Mouse (Mus musculus) limb, embryonic 14.5 days (tissue): ENCODE data around the gene Tmem132c. TPM values are rescaled to one million over a fixed set of nuclear protein-coding genes. Genes with fewer than 3 reads are reported as not detected.

Experiments used
- ATAC-seq: fragments of 200-750 bp; cut with Nextera tagmentation; 2 replicates; pipeline ENCODE4 v1.8.0; 2017; ENCODE audit warnings: low read depth, moderate number of reproducible peaks, moderate TSS enrichment; ENCODE audit not compliant: low FRiP score
- DNase-seq: peaks from one replicate; pipeline ENCODE4 v3.0.0-alpha.2; 2015; ENCODE audit warnings: low spot score
- H3K27ac ChIP-seq: fragments of 300-500 bp; sonication (generic); replicated peaks from 2 replicates; pipeline ENCODE4 v1.5.1; 2014; ENCODE audit warnings: low read depth, mild to moderate bottlenecking, low read length, moderate library complexity, mixed read lengths
- H3K27me3 ChIP-seq: fragments of 300-500 bp; sonication (generic); 2 replicates; pipeline ENCODE4 v1.6.1; 2014; ENCODE audit warnings: low read length, mixed read lengths; ENCODE audit not compliant: control insufficient read depth, insufficient read depth
- H3K36me3 ChIP-seq: fragments of 300-500 bp; sonication (generic); 2 replicates; pipeline ENCODE4 v1.6.1; 2014; ENCODE audit warnings: mild to moderate bottlenecking, low read length, moderate library complexity, mixed read lengths; ENCODE audit not compliant: control insufficient read depth, insufficient read depth
- H3K4me1 ChIP-seq: fragments of 300-500 bp; sonication (generic); 2 replicates; pipeline ENCODE4 v1.6.1; 2014; ENCODE audit warnings: antibody characterized with exemption, low read length, mixed read lengths; ENCODE audit not compliant: control insufficient read depth, insufficient read depth
- H3K4me2 ChIP-seq: fragments of 300-500 bp; sonication (generic); replicated peaks from 2 replicates; pipeline ENCODE4 v1.6.1; 2014; ENCODE audit warnings: low read depth, mild to moderate bottlenecking, low read length, moderate library complexity; ENCODE audit not compliant: severe bottlenecking
- H3K4me3 ChIP-seq: fragments of 300-500 bp; sonication (generic); replicated peaks from 2 replicates; pipeline ENCODE4 v1.5.1; 2014; ENCODE audit warnings: low read length
- H3K9ac ChIP-seq: fragments of 300-500 bp; sonication (generic); 2 replicates; pipeline ENCODE4 v1.6.1; 2014; ENCODE audit warnings: mild to moderate bottlenecking, low read depth, low read length, moderate library complexity; ENCODE audit not compliant: severe bottlenecking
- H3K9me3 ChIP-seq: fragments of 300-500 bp; sonication (generic); 2 replicates; pipeline ENCODE4 v1.6.1; 2016; ENCODE audit warnings: low read length; ENCODE audit not compliant: control insufficient read depth
- POLR2A ChIP-seq: fragments of 200-500 bp; IDR thresholded peaks from 2 replicates; pipeline ENCODE4 v1.8.0; 2012; ENCODE audit warnings: inconsistent platforms, mild to moderate bottlenecking, moderate library complexity, borderline replicate concordance; ENCODE audit not compliant: insufficient read depth, insufficient read length; ENCODE audit errors: extremely low read depth
- WGBS: fragments of 180-500 bp; shearing (Covaris S2); extraction: QIAGEN DNeasy Blood & Tissue Kit; methylation state at CpG from one replicate; pipeline ENCODE4 v1.1.7; 2014; 5-methylcytosine and 5-hydroxymethylcytosine counted together
- polyA plus RNA-seq, 2 experiments: library from polyadenylated mRNA; depleted of rRNA in 1 of 2; stranded (reverse) in 1 of 2; unstranded in 1 of 2; fragments of >200 nt; fragmentation: Nextera tagmentation in 1 of 2; extraction: Ambion mirVana in 1 of 2; gene quantifications; 2 replicates each; pipeline versions ENCODE4 v1.2.1 to v1.2.3; 2012 to 2014

Tmem132c gene
- polyA plus RNA-seq, 2 experiments: 27.2 to 33.2 TPM

DNA sequence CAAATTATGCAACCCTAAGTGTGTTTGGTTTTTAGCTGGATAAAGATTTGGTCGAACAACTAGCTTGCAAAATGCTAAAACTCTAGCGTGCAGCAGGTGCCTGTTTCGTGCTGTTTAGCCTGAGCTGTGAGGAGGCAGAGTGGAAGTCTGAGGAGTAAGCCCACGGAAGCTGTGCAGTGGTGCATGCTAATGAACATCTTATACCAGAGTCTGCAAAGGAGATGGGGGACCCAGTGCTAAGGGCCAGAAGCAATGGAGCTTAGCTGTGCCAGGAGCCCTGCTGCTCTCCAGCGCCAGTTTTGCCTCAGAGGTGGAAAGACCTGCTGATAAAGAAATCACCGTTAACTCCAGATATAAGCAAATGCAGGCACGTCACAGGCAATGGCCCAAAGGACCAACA, 212.5 kb downstream of the Tmem132c start:
- WGBS: 85% methylated on average over 7 of the region's 7 CpGs
- Histone ChIP-seq H3K36me3 (no peaks in the 10 kb centered on the region), H3K4me2 (no peak overlapping the region), H3K9me3 (no peaks in the 10 kb centered on the region), H3K27ac (no peak overlapping the region), H3K27me3 (no peaks in the 10 kb centered on the region), H3K4me3 (no peak overlapping the region), H3K4me1 (no peaks in the 10 kb centered on the region), H3K9ac (no peak overlapping the region)
- no peak for TF ChIP-seq POLR2A
- DNase-seq (no peak), ATAC-seq (no peak)

DNA sequence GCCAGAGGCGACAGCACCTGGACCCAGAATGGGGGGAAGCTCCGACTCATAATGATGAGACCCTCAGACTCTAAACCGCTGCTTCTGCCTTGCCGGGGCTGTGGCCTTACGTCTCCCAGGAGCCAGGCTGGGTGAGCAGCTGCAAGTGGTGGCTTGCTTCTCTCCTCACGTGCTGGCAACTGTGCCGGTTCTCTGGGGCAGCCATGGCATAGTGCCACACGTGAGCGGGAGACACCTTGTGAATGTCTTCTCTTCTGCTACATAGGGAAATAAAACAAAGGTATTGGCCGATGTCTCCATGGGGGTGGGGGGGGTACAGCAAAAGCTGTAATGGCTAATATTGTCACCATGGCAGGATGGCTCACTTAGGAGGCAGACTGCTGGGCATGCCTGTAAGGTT, 214.5 kb downstream of the Tmem132c start:
- H3K27ac ChIP-seq: no peak overlapping the region
- 91% methylated on average over 10 of the region's 10 CpGs for WGBS
- no peak for TF ChIP-seq POLR2A
- no peaks in the 10 kb centered on the region for H3K9me3 ChIP-seq
- DNase-seq: no peak
- no peak for ATAC-seq
- no peaks in the 10 kb centered on the region for H3K27me3 ChIP-seq
- no peak overlapping the region for H3K4me3 ChIP-seq
- H3K4me2 ChIP-seq: no peak overlapping the region
- H3K36me3 ChIP-seq: no peaks in the 10 kb centered on the region
- H3K9ac ChIP-seq: no peak overlapping the region
- no peaks in the 10 kb centered on the region for H3K4me1 ChIP-seq

DNA sequence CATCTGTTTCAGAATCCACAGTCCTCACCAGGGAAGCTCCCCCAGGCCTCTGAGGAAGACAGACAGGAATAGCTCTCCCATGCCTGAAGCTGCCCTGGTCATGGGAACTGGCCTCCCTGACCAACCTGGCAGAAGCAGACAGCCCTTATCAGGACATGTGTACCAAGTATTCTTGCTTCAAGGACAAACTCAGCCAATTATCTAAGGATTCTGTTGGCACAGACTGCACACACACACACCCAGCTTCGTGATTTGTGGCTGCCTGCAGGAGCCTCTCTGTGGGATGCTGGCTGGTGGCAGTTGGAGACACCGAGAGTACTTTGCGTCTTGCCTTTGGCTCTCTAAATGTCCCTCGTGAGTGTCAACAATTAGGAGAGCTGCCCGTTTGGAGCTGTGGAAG, 226.5 kb downstream of the Tmem132c start:
- ATAC-seq: no peak

DNA sequence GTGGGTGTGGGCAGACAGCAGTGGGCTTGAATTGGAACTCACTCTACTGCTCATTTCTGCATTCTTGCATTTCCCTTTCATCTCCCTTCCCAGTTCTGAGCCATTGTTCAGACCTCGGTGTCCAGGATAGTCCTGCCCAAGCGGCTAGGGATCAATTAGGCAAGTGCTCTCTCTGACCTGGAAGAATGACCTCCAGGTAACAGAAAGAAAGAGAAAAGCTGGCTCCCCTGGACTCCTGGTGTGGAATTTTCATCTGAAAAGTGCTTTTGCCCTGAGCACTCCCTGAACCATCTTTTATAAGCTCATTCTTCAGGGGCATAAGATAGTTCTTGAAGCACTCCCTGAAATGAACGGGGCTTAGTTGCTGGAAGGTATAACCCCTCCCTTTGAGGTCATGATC, 228.7 kb downstream of the Tmem132c start:
- Histone ChIP-seq H3K4me3 (no peak overlapping the region), H3K9ac (no peak overlapping the region), H3K36me3 (no peaks in the 10 kb centered on the region), H3K27me3 (no peaks in the 10 kb centered on the region), H3K4me1 (no peaks in the 10 kb centered on the region; the same call in 1 of the 2 replicates), H3K4me2 (no peak overlapping the region), H3K9me3 (no peaks in the 10 kb centered on the region), H3K27ac (no peak overlapping the region)
- 27% methylated on average over 3 of the region's 3 CpGs for WGBS
- no peak for DNase-seq
- no peak for TF ChIP-seq POLR2A
- no peak for ATAC-seq

More for the DNA sequence above, 226.5 kb downstream of the Tmem132c start:
- H3K27ac ChIP-seq: no peak overlapping the region
- no peaks in the 10 kb centered on the region; the same call in 1 of the 2 replicates for H3K4me1 ChIP-seq
- H3K27me3 ChIP-seq: no peaks in the 10 kb centered on the region
- no peak for TF ChIP-seq POLR2A
- no peak overlapping the region for H3K4me2 ChIP-seq
- WGBS: 12% methylated on average over 5 of the region's 5 CpGs
- DNase-seq: no peak
- H3K4me3 ChIP-seq: no peak overlapping the region
- H3K9me3 ChIP-seq: no peaks in the 10 kb centered on the region
- no peaks in the 10 kb centered on the region for H3K36me3 ChIP-seq
- no peak overlapping the region for H3K9ac ChIP-seq

DNA sequence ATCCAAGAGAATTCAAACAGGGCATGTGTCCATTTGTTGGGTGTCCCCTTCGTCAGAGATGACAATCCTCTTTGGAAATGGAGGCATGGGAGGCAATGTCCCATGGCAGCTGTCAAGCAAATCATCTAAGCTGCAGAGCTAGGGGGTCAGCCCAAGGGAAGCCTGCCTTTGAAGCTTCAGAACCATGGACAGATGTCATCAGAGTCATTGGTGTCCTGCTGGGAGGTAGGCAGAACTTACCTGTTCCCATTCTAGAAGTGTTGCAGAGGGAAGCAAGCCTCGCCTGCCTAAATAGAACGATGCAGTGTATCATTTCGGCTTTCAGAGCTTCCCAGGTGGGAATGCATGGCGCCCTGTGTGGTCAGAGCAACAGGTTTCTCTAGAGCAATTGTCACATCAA, 230.3 kb downstream of the Tmem132c start:
- Histone ChIP-seq H3K9ac (no peak overlapping the region), H3K4me3 (no peak overlapping the region), H3K27me3 (no peaks in the 10 kb centered on the region), H3K9me3 (no peaks in the 10 kb centered on the region), H3K4me2 (no peak overlapping the region), H3K36me3 (no peaks in the 10 kb centered on the region), H3K27ac (no peak overlapping the region), H3K4me1 (no peaks in the 10 kb centered on the region; the same call in 1 of the 2 replicates)
- DNase-seq (no peak), ATAC-seq (no peak)
- TF ChIP-seq POLR2A: no peak
- 59% methylated on average over 5 of the region's 5 CpGs for WGBS

DNA sequence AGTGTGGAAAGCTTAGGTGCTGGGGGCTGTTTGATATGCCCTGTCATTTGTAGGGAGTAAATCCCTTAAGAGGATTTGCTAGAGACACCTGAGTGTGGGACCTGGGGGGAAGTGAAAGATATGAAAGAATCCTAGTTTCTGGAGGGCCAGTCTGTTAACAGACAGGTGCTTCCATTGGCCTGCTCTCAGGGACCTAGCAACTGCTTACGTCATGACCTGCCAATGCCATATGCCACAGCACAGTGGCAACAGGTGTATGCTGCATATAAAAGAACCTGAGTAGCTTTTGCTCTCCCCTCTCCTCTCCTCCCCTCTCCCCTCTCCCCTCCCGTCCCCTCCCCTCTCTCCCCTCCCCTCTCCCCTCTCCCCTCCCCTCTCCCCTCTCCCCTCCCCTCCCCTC, 232.1 kb downstream of the Tmem132c start:
- no peaks in the 10 kb centered on the region; the same call in 1 of the 2 replicates for H3K4me1 ChIP-seq
- no peak for TF ChIP-seq POLR2A
- no peak overlapping the region for H3K27ac ChIP-seq
- DNase-seq (no peak), ATAC-seq (no peak)
- 53% methylated on average over 1 of the region's 2 CpGs for WGBS
- no peak overlapping the region for H3K4me2 ChIP-seq
- H3K9me3 ChIP-seq: no peaks in the 10 kb centered on the region
- no peak overlapping the region for H3K9ac ChIP-seq
- no peaks in the 10 kb centered on the region for H3K27me3 ChIP-seq
- H3K36me3 ChIP-seq: no peaks in the 10 kb centered on the region
- H3K4me3 ChIP-seq: no peak overlapping the region
